Mouse (Mus musculus): ENCODE data around the gene Elane. TPM values are rescaled to one million over a fixed set of nuclear protein-coding genes. Genes with fewer than 3 reads are reported as not detected.
A peak's percentile ranks its signal among the peaks of the same experiment; 100 is the strongest.

Elane gene
- polyA plus RNA-seq, 1 experiment = not detected

GRCm38 (mm10) chr10:79934794-79935569 is 48.9 kb downstream of the Elane start:
- no peaks in the 10 kb centered on the region for H3K27me3 ChIP-seq (ENCODE audit: control insufficient read depth, insufficient read depth, insufficient read length)
- H3K4me2 ChIP-seq (ENCODE audit: low read depth) = peak overlapping the region; percentile 47
- no peaks in the 10 kb centered on the region for H3K79me2 ChIP-seq (ENCODE audit: control insufficient read depth, insufficient read depth)
- no peak overlapping the region for H3K4me3 ChIP-seq
- peaks cover 5% of the 10 kb centered on the region for H3K36me3 ChIP-seq (ENCODE audit: control insufficient read depth, insufficient read depth)
- no peak overlapping the region for H3ac ChIP-seq (ENCODE audit: control insufficient read depth, insufficient read length)
- TF ChIP-seq USF1 (IDR thresholded peaks at IDR 0.05; ENCODE audit: low read depth) = no peak
- TF ChIP-seq REST (IDR thresholded peaks at IDR 0.05; ENCODE audit: insufficient read depth, insufficient read length) = no peak
- no peak for TF ChIP-seq TCF12 (IDR thresholded peaks at IDR 0.05; ENCODE audit: insufficient read depth, poor library complexity, severe bottlenecking)
- peak in 2 of 3 experiments; percentile 73 to 79 for TF ChIP-seq MYOD1 (IDR thresholded peaks at IDR 0.05; ENCODE audit: control insufficient read depth in 1 of 3, insufficient read length in 2 of 3, low read depth in 2 of 3)
- TF ChIP-seq E2F4 (IDR thresholded peaks at IDR 0.05; ENCODE audit: insufficient read depth) = no peak
- TF ChIP-seq MYOG (IDR thresholded peaks at IDR 0.05; ENCODE audit: control insufficient read depth in 1 of 3, insufficient read depth in 1 of 3, insufficient read length in 2 of 3, low read depth in 2 of 3) = peak in 2 of 3 experiments; percentile 49 to 66
- no peak for TF ChIP-seq SRF (IDR thresholded peaks at IDR 0.05; ENCODE audit: control insufficient read depth, insufficient read length, low read depth)
- no peak for TF ChIP-seq TCF3 (IDR thresholded peaks at IDR 0.05; ENCODE audit: insufficient read length, low read depth)
- TF ChIP-seq MAX (IDR thresholded peaks at IDR 0.05; ENCODE audit: low read depth) = no peak
- no peak for TF ChIP-seq CEBPB (IDR thresholded peaks at IDR 0.05; ENCODE audit: insufficient read depth, poor library complexity, severe bottlenecking)
- TF ChIP-seq POLR2A (IDR thresholded peaks at IDR 0.05; ENCODE audit: insufficient read length, low read depth) = no peak
- TF ChIP-seq POLR2AphosphoS2 (IDR thresholded peaks at IDR 0.05; ENCODE audit: insufficient read length, low read depth) = no peak

GRCm38 (mm10) chr10:79936284-79936910 is 50.4 kb downstream of the Elane start:
- Histone ChIP-seq H3ac (ENCODE audit: control insufficient read depth, insufficient read length) (no peak overlapping the region), H3K4me2 (ENCODE audit: low read depth) (peak overlapping the region; percentile 71), H3K79me2 (ENCODE audit: control insufficient read depth, insufficient read depth) (no peaks in the 10 kb centered on the region), H3K27me3 (ENCODE audit: control insufficient read depth, insufficient read depth, insufficient read length) (no peaks in the 10 kb centered on the region), H3K4me3 (no peak overlapping the region), H3K36me3 (ENCODE audit: control insufficient read depth, insufficient read depth) (peaks cover 1% of the 10 kb centered on the region)
- TF ChIP-seq REST (IDR thresholded peaks at IDR 0.05; ENCODE audit: insufficient read depth, insufficient read length) (no peak), SRF (IDR thresholded peaks at IDR 0.05; ENCODE audit: control insufficient read depth, insufficient read length, low read depth) (no peak), POLR2A (IDR thresholded peaks at IDR 0.05; ENCODE audit: insufficient read length, low read depth) (no peak), USF1 (IDR thresholded peaks at IDR 0.05; ENCODE audit: low read depth) (no peak), TCF3 (IDR thresholded peaks at IDR 0.05; ENCODE audit: insufficient read length, low read depth) (no peak), MYOG (IDR thresholded peaks at IDR 0.05; ENCODE audit: control insufficient read depth in 1 of 3, insufficient read depth in 1 of 3, insufficient read length in 2 of 3, low read depth in 2 of 3) (no peak), TCF12 (IDR thresholded peaks at IDR 0.05; ENCODE audit: insufficient read depth, poor library complexity, severe bottlenecking) (no peak)

DNA sequence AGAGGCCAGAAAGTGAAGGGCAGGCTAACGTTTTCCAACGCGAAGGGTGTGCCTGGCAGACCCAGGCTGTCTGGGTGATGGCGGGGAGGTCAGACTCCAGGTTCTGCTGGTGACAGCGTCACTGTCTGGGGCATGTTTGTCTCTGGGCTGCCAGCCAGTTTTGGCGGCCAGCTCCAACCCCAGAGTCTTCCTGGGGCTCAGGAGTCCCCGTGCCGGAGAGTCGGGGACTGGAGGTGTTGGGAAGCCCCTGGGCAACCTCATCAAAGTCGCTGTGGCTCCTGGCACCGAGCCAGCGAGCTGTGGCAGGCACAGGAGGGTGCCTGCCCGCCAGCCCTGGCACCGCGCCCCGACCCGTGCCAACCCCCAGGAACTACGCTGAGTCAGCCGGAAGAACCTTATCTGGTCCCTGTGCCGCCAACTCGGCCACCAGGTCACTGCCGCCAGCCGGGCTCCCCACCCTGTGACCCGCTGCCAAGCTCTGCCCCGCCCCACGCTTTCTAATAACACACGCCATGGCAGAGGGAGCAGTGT is 50.9 kb downstream of the Elane start:
- no peak overlapping the region for H3K4me3 ChIP-seq
- peak overlapping the region; percentile 71 for H3K4me2 ChIP-seq (ENCODE audit: low read depth)
- no peaks in the 10 kb centered on the region for H3K27me3 ChIP-seq (ENCODE audit: control insufficient read depth, insufficient read depth, insufficient read length)
- H3K36me3 ChIP-seq (ENCODE audit: control insufficient read depth, insufficient read depth) = no peaks in the 10 kb centered on the region
- H3ac ChIP-seq (ENCODE audit: control insufficient read depth, insufficient read length) = no peak overlapping the region
- TF ChIP-seq POLR2A (IDR thresholded peaks at IDR 0.05; ENCODE audit: insufficient read length, low read depth) (no peak), E2F4 (IDR thresholded peaks at IDR 0.05; ENCODE audit: insufficient read depth) (no peak), MAX (IDR thresholded peaks at IDR 0.05; ENCODE audit: low read depth) (no peak), TCF3 (IDR thresholded peaks at IDR 0.05; ENCODE audit: insufficient read length, low read depth) (peak; percentile 43), MYOG (IDR thresholded peaks at IDR 0.05; ENCODE audit: control insufficient read depth in 1 of 3, insufficient read depth in 1 of 3, insufficient read length in 2 of 3, low read depth in 2 of 3) (peak in 2 of 3 experiments; percentile 48 to 85), SRF (IDR thresholded peaks at IDR 0.05; ENCODE audit: control insufficient read depth, insufficient read length, low read depth) (peak; percentile 97), POLR2AphosphoS2 (IDR thresholded peaks at IDR 0.05; ENCODE audit: insufficient read length, low read depth) (no peak), REST (IDR thresholded peaks at IDR 0.05; ENCODE audit: insufficient read depth, insufficient read length) (no peak), TCF12 (IDR thresholded peaks at IDR 0.05; ENCODE audit: insufficient read depth, poor library complexity, severe bottlenecking) (no peak), CEBPB (IDR thresholded peaks at IDR 0.05; ENCODE audit: insufficient read depth, poor library complexity, severe bottlenecking) (no peak), MYOD1 (IDR thresholded peaks at IDR 0.05; ENCODE audit: control insufficient read depth in 1 of 3, insufficient read length in 2 of 3, low read depth in 2 of 3) (peak in 1 of 3 experiments; percentile 65), USF1 (IDR thresholded peaks at IDR 0.05; ENCODE audit: low read depth) (no peak)
- no peaks in the 10 kb centered on the region for H3K79me2 ChIP-seq (ENCODE audit: control insufficient read depth, insufficient read depth)

Other genes with a start within 250 kb of the Elane start
- 2.3 TPM for gene Shc2, start 248.3 kb upstream of the Elane start, polyA plus RNA-seq (2012; fragmentation: generic; extraction: Trizol)
- gene Odf3l2, start 240.5 kb upstream of the Elane start, polyA plus RNA-seq (2012; fragmentation: generic; extraction: Trizol) = not detected
- gene Madcam1, start 221.7 kb upstream of the Elane start, polyA plus RNA-seq (2012; fragmentation: generic; extraction: Trizol) = not detected
- 80.2 TPM for gene Tpgs1, start 216.9 kb upstream of the Elane start, polyA plus RNA-seq (2012; fragmentation: generic; extraction: Trizol)
- gene Cdc34, start 204.1 kb upstream of the Elane start, polyA plus RNA-seq (2012; fragmentation: generic; extraction: Trizol) = 299 TPM
- gene Gzmm, start 197.2 kb upstream of the Elane start, polyA plus RNA-seq (2012; fragmentation: generic; extraction: Trizol) = 0.71 TPM
- gene Bsg, start 181.8 kb upstream of the Elane start, polyA plus RNA-seq (2012; fragmentation: generic; extraction: Trizol) = 1,268 TPM
- gene Hcn2, start 169.6 kb upstream of the Elane start, polyA plus RNA-seq (2012; fragmentation: generic; extraction: Trizol) = 0.35 TPM
- gene Polrmt, start 139.7 kb upstream of the Elane start, polyA plus RNA-seq (2012; fragmentation: generic; extraction: Trizol) = 82.3 TPM
- 0.26 TPM for gene Fgf22, start 131.2 kb upstream of the Elane start, polyA plus RNA-seq (2012; fragmentation: generic; extraction: Trizol)
- gene Rnf126, start 119.3 kb upstream of the Elane start, polyA plus RNA-seq (2012; fragmentation: generic; extraction: Trizol) = 91.3 TPM
- 28.9 TPM for gene Fstl3, start 109.0 kb upstream of the Elane start, polyA plus RNA-seq (2012; fragmentation: generic; extraction: Trizol)
- gene Prss57, start 95.3 kb upstream of the Elane start, polyA plus RNA-seq (2012; fragmentation: generic; extraction: Trizol) = 0.07 TPM
- gene Palm, start 92.7 kb upstream of the Elane start, polyA plus RNA-seq (2012; fragmentation: generic; extraction: Trizol) = 70.0 TPM
- 0.06 TPM for gene Misp, start 65.3 kb upstream of the Elane start, polyA plus RNA-seq (2012; fragmentation: generic; extraction: Trizol)
- 158 TPM for gene Ptbp1, start 31.8 kb upstream of the Elane start, polyA plus RNA-seq (2012; fragmentation: generic; extraction: Trizol)
- gene Prtn3, start 11.8 kb upstream of the Elane start, polyA plus RNA-seq (2012; fragmentation: generic; extraction: Trizol) = 0.22 TPM
- 5.4 TPM for gene Plppr3, start 11.6 kb upstream of the Elane start, polyA plus RNA-seq (2012; fragmentation: generic; extraction: Trizol)
- gene Cfd, start 4.6 kb downstream of the Elane start, polyA plus RNA-seq (2012; fragmentation: generic; extraction: Trizol) = not detected
- gene Med16, start 22.7 kb downstream of the Elane start, polyA plus RNA-seq (2012; fragmentation: generic; extraction: Trizol) = 31.4 TPM
- gene Gm26602, start 24.6 kb downstream of the Elane start, polyA plus RNA-seq (2012; fragmentation: generic; extraction: Trizol) = not detected
- gene Kiss1r, start 30.7 kb downstream of the Elane start, polyA plus RNA-seq (2012; fragmentation: generic; extraction: Trizol) = 0.59 TPM
- 69.0 TPM for gene R3hdm4, start 35.0 kb downstream of the Elane start, polyA plus RNA-seq (2012; fragmentation: generic; extraction: Trizol)
- 1.2 TPM for gene Arid3a, start 40.8 kb downstream of the Elane start, polyA plus RNA-seq (2012; fragmentation: generic; extraction: Trizol)
- gene Wdr18, start 73.9 kb downstream of the Elane start, polyA plus RNA-seq (2012; fragmentation: generic; extraction: Trizol) = 35.1 TPM
- 0.73 TPM for gene Grin3b, start 84.5 kb downstream of the Elane start, polyA plus RNA-seq (2012; fragmentation: generic; extraction: Trizol)
- gene Tmem259, start 98.1 kb downstream of the Elane start, polyA plus RNA-seq (2012; fragmentation: generic; extraction: Trizol) = 152 TPM
- gene Cnn2, start 102.3 kb downstream of the Elane start, polyA plus RNA-seq (2012; fragmentation: generic; extraction: Trizol) = 109 TPM
- 15.6 TPM for gene Abca7, start 110.2 kb downstream of the Elane start, polyA plus RNA-seq (2012; fragmentation: generic; extraction: Trizol)
- 0.53 TPM for gene Arhgap45, start 130.4 kb downstream of the Elane start, polyA plus RNA-seq (2012; fragmentation: generic; extraction: Trizol)
- 209 TPM for gene Polr2e, start 153.5 kb downstream of the Elane start, polyA plus RNA-seq (2012; fragmentation: generic; extraction: Trizol)
- 1,278 TPM for gene Gpx4, start 160.9 kb downstream of the Elane start, polyA plus RNA-seq (2012; fragmentation: generic; extraction: Trizol)
- 44.6 TPM for gene Sbno2, start 219.3 kb downstream of the Elane start, polyA plus RNA-seq (2012; fragmentation: generic; extraction: Trizol)
- 150 TPM for gene Stk11, start 229.6 kb downstream of the Elane start, polyA plus RNA-seq (2012; fragmentation: generic; extraction: Trizol)